Mouse (Mus musculus) kidney, postnatal 10 days (tissue): ENCODE measurements around the gene Nup210l.

Experiments
- DNase-seq: peaks from one replicate; pipeline ENCODE4 v3.0.0; 2021; ENCODE audit warnings: mixed read lengths

Nup210l gene

DNA sequence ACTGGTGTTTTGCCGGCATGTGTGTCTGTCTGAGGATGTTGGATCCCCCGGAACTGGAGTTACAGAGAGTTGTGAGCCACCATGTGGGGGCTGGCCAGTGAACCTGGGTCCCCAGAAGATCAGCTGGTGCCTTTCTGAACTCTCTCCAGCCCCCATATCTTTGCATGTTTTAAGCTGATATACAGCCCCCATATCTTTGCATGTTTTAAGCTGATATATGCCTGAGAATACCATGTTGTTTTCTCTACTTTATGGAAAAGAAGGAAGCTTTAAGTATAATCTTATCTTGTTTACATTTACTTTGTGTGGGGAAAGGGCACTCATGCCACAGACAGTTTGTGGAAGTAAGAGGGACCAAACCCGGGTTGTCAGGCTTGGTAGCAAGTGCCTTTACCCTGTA is 75.6 kb downstream of the Nup210l start:
- DNase-seq, result no peak

DNA sequence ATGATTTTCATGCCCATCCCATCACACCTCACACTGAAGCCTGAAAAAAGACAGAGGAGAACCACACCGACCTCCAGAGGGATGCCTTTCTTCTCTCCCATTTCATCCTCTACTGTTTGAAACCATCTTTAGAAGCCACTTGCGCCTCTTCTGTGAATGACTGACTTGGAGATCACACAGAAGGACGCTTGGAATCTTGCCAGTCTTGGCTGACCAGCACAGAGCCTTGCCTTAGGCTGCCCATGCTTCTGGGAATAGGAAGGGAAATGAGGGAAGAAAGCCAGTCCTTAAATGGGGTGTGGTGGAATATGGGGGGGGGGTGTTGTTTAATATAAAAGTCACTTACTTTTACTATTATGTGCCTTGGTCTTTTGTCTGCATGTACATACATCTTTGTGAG is 79.6 kb downstream of the Nup210l start:
- DNase-seq, result peak; percentile 36

GRCm38 (mm10) chr3:90190859-90191510 is 87.1 kb downstream of the Nup210l start:
- no peak for DNase-seq

DNA sequence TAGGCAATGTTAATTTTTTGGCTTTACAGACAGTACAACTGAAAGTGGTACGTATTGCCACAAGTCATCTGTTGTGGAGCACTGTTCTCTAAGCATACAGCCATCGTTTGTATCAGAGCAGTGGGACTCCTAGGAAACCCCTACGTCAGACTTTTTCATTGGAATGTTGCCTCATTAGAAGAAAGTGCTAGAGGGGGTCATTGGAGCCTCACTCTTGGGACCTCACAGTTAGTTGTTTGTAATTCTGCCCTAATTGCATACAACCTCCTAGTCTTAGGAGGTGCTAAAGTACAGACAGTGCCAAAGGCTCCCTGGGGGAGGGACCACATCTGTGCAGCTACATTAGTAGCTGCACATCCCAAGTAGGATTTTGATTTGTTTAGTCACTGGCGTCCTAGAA is 90.8 kb downstream of the Nup210l start:
- DNase-seq, result no peak

DNA sequence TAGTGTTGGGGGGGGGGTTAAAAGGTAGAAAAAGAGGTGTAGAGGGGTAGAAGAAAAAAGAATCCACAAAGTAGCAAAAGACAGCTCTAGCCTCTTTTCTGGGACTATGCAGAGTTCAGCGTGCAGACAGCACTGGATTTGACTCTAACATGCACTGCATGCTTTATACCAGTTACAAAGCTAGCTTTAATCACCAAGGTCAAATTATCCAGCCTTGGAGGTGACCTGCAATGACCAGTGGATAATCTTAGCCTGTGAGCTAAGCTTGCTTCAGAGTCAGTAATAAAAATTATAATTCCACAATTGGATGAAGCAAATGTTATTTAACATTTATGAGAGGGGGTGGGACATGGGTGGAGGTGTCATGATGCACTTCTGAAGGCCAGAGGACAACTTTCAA is 91.7 kb downstream of the Nup210l start:
- DNase-seq, result no peak

DNA sequence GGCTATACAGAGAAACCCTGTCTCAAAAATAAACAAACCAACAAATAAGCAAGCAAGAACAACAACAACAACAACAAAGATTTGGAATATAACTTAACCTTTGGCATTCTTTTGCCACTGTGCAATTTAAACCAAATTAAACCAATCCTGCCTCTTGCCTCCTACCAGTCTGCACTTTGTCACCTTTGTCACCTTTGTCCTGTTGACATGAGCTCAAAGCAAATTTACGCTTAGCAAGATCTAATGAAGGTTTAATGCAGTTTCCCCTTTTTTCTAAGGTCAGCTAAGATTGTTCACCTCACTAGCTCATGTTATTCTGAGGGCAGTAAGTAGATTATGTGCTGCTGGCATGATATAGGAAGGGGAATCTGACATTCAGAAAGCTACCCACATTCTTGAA is 93.6 kb downstream of the Nup210l start:
- no peak for DNase-seq

DNA sequence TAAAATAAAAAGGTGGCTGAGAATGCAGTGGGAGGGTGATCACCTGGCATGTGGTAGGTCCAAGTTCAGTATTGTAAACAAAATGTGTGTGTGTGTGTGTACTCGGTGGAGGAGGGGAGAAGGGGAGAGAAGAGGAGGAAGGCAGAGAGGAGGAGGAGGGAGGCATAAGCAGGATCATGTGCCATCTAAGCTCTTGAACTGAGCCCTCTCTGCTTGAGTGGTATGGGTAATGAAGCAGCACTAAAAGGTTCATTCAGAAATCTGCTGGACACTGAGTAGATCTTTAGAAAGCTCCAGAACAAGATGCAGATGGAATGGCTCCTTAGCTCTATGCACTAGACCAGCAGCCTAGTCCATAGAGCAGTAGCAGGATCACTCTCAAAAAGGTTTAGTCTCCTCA is 99.0 kb downstream of the Nup210l start:
- no peak for DNase-seq

DNA sequence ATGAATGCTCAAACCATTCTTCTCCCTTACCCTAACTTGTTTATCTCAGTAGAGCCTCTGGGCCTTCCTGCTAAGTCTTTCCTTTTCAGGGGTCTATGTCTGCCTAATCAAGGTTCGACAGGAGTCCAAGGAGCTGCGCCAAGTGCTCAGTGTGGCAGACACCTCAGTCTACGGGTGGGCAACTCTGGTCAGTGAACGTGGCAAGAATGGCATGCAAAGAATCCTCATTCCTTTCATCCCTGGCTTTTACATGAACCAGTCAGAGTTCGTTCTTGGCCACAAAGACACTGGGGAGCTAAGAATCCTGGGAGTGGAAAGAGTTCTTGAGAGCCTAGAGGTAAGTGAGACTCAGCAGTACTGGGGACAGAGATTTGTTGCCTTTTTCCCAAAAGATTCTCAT is 99.7 kb downstream of the Nup210l start:
- no peak for DNase-seq

GRCm38 (mm10) chr3:90204582-90204981 is 100.7 kb downstream of the Nup210l start:
- DNase-seq, result no peak

- no peak for DNase-seq
These were observed 104.7 kb downstream of the Nup210l start for GRCm38 (mm10) chr3:90208662-90209061.

- DNase-seq, result no peak
These were observed 106.1 kb downstream of the Nup210l start for GRCm38 (mm10) chr3:90209908-90210566.

- no peak for DNase-seq
These were observed 107.8 kb downstream of the Nup210l start for GRCm38 (mm10) chr3:90211475-90212398.

- no peak for DNase-seq
These were observed 108.8 kb downstream of the Nup210l start for GRCm38 (mm10) chr3:90212723-90213122.

- DNase-seq, result peak; percentile 91
These were observed 109.5 kb downstream of the Nup210l start, which contains the start of the genes Rps27 and Rab13 for GRCm38 (mm10) chr3:90213377-90213866. Gene Rps27, minus strand, starts transcription at chr3:90213651. Gene Rab13, plus strand, starts transcription at chr3:90213695.

DNA sequence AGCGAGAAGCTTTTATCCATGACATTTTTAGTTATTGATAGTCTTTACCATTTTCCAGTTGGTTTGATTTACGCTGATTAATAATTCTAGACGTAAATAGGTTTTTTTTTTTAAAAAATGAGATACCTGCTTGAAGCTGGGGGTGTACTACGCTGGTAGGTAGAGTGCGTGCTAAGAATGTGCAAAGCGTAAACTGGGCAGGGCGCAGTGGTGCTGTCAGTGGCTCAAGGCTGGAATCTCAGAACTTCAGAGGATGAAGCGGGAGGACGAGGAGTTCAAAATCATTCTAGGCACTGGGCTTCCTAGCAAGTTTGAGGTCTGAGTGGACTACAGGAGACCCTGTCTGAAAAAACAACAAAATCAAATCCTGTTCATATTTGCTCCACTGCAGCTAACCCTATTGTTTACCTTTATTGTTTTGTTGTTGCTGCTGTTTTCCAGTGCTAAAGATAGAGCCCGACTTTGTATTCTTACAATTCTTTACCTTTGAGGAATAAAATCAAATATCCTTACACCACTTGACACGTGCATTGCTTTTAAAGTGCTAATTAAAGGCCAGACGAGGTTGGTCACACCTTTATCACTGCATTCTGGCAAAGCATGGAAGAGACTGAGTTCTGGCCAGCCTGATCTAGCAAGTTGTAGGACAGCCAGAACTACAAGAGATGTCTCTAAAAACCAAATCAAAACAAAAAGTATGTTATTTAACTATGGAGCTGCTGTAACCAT is 110.2 kb downstream of the Nup210l start:
- peak; percentile 44 for DNase-seq

DNA sequence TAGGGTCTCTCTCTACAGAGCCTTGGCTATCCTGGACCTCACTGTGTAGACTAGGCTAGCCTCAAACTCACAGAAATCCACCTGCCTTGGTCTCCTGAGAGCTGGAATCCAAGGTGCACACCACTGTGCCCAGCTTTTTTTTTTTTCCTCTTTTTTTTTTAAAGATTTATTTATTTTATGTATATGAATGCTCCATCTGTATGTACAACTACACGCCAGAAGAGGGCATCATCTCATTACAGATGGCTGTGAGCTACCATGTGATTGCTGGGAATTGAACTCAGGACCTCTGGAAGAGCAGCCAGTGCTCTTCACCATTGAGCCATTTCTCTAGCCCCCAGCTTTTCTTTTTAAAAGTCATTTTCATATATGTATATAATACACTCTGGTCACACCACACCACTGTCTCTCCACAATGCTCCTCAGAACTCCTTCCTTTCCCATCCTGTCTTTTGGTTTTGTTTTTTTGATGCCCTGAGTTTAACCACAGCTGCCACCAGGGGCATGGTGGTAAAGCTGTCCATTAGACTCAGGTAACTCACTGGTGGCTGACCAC is 112.0 kb downstream of the Nup210l start:
- no peak for DNase-seq

GRCm38 (mm10) chr3:90220088-90220487 is 116.2 kb downstream of the Nup210l start:
- DNase-seq, result peak; percentile 70

DNA sequence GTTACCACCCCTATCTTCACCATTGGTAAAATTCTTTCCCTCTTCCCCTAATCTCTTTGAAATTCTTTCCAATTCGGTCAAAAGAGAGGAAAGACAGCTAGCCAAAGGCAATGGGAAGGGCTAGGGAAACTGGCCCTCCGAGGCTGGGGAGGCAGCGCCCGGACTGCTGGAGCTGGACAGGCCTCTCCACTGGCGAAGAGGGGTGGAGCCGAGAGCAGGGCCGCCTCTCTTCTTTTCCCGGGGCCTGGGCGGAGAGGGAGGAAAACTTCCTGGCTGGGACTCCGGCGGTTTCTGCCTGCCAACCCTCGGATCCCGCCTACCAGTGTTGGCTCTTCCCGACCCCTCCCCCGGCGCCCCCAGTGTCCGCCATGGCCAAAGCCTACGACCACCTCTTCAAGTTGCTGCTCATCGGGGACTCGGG is 116.6 kb downstream of the Nup210l start:
- DNase-seq, result peak; percentile 91

DNA sequence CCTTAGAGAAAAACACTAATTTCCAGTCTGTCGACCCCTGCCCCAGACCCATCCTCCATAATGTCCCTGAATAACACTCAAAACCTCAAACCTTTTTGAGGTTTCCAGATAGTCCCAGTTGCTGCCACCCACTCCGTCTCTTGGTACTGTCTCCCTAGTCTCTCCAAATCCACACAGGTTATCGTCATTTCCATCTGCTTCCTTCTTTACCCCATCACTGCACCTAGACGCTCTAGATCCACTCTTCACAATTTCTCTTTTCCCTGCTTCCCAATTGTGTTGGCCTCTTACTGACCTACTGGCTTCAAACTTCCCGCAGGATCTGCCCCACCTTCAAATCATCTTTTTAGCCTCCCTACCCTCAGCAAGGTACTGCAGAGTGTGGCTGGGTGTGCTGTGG is 117.2 kb downstream of the Nup210l start:
- DNase-seq, result no peak

- DNase-seq, result no peak
These were observed 118.5 kb downstream of the Nup210l start for GRCm38 (mm10) chr3:90222455-90222854.

DNA sequence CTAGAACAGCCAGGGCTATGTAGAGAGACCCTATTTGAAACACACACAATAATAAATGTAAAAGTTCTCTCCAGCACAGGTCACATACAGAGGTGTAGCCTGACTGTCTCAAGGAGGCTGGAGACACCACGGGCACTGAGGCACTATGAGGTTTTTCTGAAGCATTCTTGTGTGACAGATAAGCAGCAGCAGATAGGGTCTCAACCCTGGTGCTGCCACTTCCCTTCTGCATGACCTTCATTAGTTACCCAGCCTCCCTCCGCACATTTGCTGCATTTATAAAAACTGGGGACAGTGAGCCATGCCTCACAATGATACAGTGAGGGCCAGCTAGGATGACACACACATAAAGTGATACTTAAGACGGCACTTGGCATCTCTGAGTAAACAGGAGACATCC is 119.0 kb downstream of the Nup210l start:
- DNase-seq, result no peak

DNA sequence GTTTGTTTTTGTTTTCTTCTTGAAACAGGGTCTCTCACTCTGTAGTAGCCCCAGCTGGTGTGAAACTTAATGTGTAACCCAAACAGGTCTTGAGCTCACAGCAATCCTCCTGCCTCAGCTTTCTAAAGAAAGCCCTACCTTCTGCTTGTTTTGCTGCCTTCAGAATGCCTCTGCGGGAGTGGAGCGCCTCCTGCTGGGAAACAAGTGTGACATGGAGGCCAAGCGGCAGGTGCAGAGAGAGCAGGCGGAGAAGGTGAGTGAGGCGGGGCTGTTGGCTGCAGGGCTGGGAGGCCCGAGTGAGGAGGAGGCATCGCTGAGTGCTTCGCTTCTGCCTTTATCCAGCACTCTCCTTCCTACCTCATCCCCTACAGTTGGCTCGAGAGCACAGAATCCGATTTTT is 120.4 kb downstream of the Nup210l start:
- no peak for DNase-seq
